Mouse (Mus musculus): ENCODE measurements around the gene Gna12. TPM values are rescaled to one million over a fixed set of nuclear protein-coding genes. Genes with fewer than 3 reads are reported as not detected.

The Gna12 gene
- polyA plus RNA-seq, 1 experiment = 2.3 TPM

GRCm38 (mm10) chr5:140829081-140829910 is 935 bp downstream of the Gna12 start:
- Histone ChIP-seq H3K36me3 (ENCODE audit: control insufficient read depth) (peaks cover 2% of the 10 kb centered on the region), H3K27me3 (ENCODE audit: control insufficient read depth) (no peaks in the 10 kb centered on the region), H3K9me3 (ENCODE audit: control insufficient read depth, low read length) (no peaks in the 10 kb centered on the region), H3K4me3 (replicated peaks) (peak overlapping the region; percentile 64), H3K4me1 (ENCODE audit: control insufficient read depth) (peaks cover 51% of the 10 kb centered on the region)
- TF ChIP-seq TAL1 (IDR thresholded peaks at IDR 0.05; ENCODE audit: low read length) (no peak), GATA1 (IDR thresholded peaks at IDR 0.05; ENCODE audit: low read length) (no peak)

- Histone ChIP-seq H3K27me3 (ENCODE audit: control insufficient read depth) (no peaks in the 10 kb centered on the region), H3K4me1 (ENCODE audit: control insufficient read depth) (peaks cover 58% of the 10 kb centered on the region), H3K36me3 (ENCODE audit: control insufficient read depth) (peaks cover 2% of the 10 kb centered on the region), H3K9me3 (ENCODE audit: control insufficient read depth, low read length) (no peaks in the 10 kb centered on the region), H3K4me3 (replicated peaks) (no peak overlapping the region)
- TF ChIP-seq GATA1 (IDR thresholded peaks at IDR 0.05; ENCODE audit: low read length) (no peak), TAL1 (IDR thresholded peaks at IDR 0.05; ENCODE audit: low read length) (no peak)
Observed at GRCm38 (mm10) chr5:140828363-140828762, 1.9 kb downstream of the Gna12 start.

GRCm38 (mm10) chr5:140827896-140828295 is 2.3 kb downstream of the Gna12 start:
- TF ChIP-seq GATA1 (IDR thresholded peaks at IDR 0.05; ENCODE audit: low read length) = no peak
- TF ChIP-seq TAL1 (IDR thresholded peaks at IDR 0.05; ENCODE audit: low read length) = no peak
- H3K4me3 ChIP-seq (replicated peaks) = no peak overlapping the region
- H3K4me1 ChIP-seq (ENCODE audit: control insufficient read depth) = peaks cover 61% of the 10 kb centered on the region
- peaks cover 2% of the 10 kb centered on the region for H3K36me3 ChIP-seq (ENCODE audit: control insufficient read depth)
- no peaks in the 10 kb centered on the region for H3K27me3 ChIP-seq (ENCODE audit: control insufficient read depth)
- no peaks in the 10 kb centered on the region for H3K9me3 ChIP-seq (ENCODE audit: control insufficient read depth, low read length)

- TF ChIP-seq TAL1 (IDR thresholded peaks at IDR 0.05; ENCODE audit: low read length) (no peak), GATA1 (IDR thresholded peaks at IDR 0.05; ENCODE audit: low read length) (no peak)
- H3K36me3 ChIP-seq (ENCODE audit: control insufficient read depth) = peaks cover 2% of the 10 kb centered on the region
- no peaks in the 10 kb centered on the region for H3K27me3 ChIP-seq (ENCODE audit: control insufficient read depth)
- no peaks in the 10 kb centered on the region for H3K9me3 ChIP-seq (ENCODE audit: control insufficient read depth, low read length)
- H3K4me1 ChIP-seq (ENCODE audit: control insufficient read depth) = peaks cover 61% of the 10 kb centered on the region
- H3K4me3 ChIP-seq (replicated peaks) = no peak overlapping the region
Observed at GRCm38 (mm10) chr5:140827413-140827812, 2.8 kb downstream of the Gna12 start.

DNA sequence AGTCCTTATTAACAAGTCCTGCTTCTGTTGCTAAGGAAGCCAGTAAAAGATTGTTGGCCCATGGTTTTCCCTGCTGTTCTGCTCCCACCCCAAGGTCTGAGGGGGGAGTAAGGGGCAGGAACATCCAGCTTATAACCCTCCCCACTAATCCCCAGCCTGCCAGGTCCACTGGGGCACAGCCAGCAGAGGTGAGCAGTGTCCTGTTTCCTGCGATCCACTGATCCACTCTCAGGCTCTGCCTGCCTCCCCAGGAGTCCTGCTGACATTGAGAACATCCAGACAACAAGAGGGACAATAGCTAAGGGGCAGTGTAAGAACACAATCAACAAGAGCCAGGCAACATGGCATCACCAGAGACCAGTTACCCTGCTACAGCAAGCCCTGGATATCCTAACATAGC is 3.4 kb downstream of the Gna12 start:
- Histone ChIP-seq H3K9me3 (ENCODE audit: control insufficient read depth, low read length) (no peaks in the 10 kb centered on the region), H3K36me3 (ENCODE audit: control insufficient read depth) (peaks cover 2% of the 10 kb centered on the region), H3K4me1 (ENCODE audit: control insufficient read depth) (peaks cover 59% of the 10 kb centered on the region), H3K27me3 (ENCODE audit: control insufficient read depth) (no peaks in the 10 kb centered on the region), H3K4me3 (replicated peaks) (no peak overlapping the region)
- TF ChIP-seq GATA1 (IDR thresholded peaks at IDR 0.05; ENCODE audit: low read length) = no peak
- no peak for TF ChIP-seq TAL1 (IDR thresholded peaks at IDR 0.05; ENCODE audit: low read length)

GRCm38 (mm10) chr5:140826118-140826517 is 4.1 kb downstream of the Gna12 start:
- no peaks in the 10 kb centered on the region for H3K9me3 ChIP-seq (ENCODE audit: control insufficient read depth, low read length)
- peaks cover 57% of the 10 kb centered on the region for H3K4me1 ChIP-seq (ENCODE audit: control insufficient read depth)
- H3K27me3 ChIP-seq (ENCODE audit: control insufficient read depth) = no peaks in the 10 kb centered on the region
- H3K36me3 ChIP-seq (ENCODE audit: control insufficient read depth) = peaks cover 2% of the 10 kb centered on the region
- H3K4me3 ChIP-seq (replicated peaks) = no peak overlapping the region
- no peak for TF ChIP-seq TAL1 (IDR thresholded peaks at IDR 0.05; ENCODE audit: low read length)
- TF ChIP-seq GATA1 (IDR thresholded peaks at IDR 0.05; ENCODE audit: low read length) = no peak

DNA sequence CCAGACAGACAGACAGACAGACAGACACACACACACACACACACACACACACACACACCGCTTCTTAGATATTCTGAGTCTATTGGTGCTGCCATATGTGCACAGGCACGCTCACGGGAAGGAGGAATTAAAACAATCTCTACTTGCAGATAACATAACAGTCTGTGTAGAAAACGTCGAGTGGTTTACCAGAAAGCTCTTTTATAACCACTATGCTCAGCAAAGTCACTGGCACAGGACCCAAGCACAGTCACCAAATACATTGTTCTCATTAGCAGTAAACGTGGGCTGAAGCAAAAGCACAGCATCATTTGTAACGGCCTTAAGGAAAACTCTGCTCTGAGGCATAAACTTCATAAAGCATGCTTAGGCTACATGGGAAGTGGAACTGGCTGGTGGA is 6.1 kb downstream of the Gna12 start:
- H3K4me1 ChIP-seq (ENCODE audit: control insufficient read depth) = peaks cover 46% of the 10 kb centered on the region
- TF ChIP-seq TAL1 (IDR thresholded peaks at IDR 0.05; ENCODE audit: low read length) = no peak
- TF ChIP-seq GATA1 (IDR thresholded peaks at IDR 0.05; ENCODE audit: low read length) = no peak

GRCm38 (mm10) chr5:140823386-140823785 is 6.8 kb downstream of the Gna12 start:
- Histone ChIP-seq H3K9me3 (ENCODE audit: control insufficient read depth, low read length) (no peaks in the 10 kb centered on the region), H3K4me1 (ENCODE audit: control insufficient read depth) (peaks cover 42% of the 10 kb centered on the region), H3K36me3 (ENCODE audit: control insufficient read depth) (peaks cover 2% of the 10 kb centered on the region), H3K27me3 (ENCODE audit: control insufficient read depth) (no peaks in the 10 kb centered on the region), H3K4me3 (replicated peaks) (no peak overlapping the region)
- no peak for TF ChIP-seq GATA1 (IDR thresholded peaks at IDR 0.05; ENCODE audit: low read length)
- no peak for TF ChIP-seq TAL1 (IDR thresholded peaks at IDR 0.05; ENCODE audit: low read length)

More for the DNA sequence above, 6.1 kb downstream of the Gna12 start:
- Histone ChIP-seq H3K4me3 (replicated peaks) (no peak overlapping the region), H3K27me3 (ENCODE audit: control insufficient read depth) (no peaks in the 10 kb centered on the region), H3K36me3 (ENCODE audit: control insufficient read depth) (peaks cover 2% of the 10 kb centered on the region), H3K9me3 (ENCODE audit: control insufficient read depth, low read length) (no peaks in the 10 kb centered on the region)

DNA sequence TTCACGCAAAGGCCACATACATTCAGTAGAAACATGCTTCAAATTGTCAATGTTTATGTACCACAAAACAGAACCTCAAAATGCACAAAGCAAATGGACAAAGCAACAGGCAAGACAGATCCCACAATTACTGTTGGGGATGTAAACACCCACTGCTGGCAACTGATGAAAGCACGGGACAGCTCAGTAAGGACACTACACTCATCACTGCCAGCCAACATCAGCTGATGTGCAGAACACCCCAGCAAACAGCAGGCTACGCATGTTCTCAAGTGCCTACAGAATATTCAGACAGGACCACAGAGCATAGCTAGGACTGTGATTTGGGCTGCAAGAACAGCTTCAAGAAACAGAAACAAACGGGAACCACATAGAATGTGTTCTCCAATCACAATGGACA is 8.3 kb downstream of the Gna12 start:
- Histone ChIP-seq H3K36me3 (ENCODE audit: control insufficient read depth) (peaks cover 2% of the 10 kb centered on the region), H3K9me3 (ENCODE audit: control insufficient read depth, low read length) (no peaks in the 10 kb centered on the region), H3K4me1 (ENCODE audit: control insufficient read depth) (peaks cover 41% of the 10 kb centered on the region), H3K4me3 (replicated peaks) (no peak overlapping the region), H3K27me3 (ENCODE audit: control insufficient read depth) (no peaks in the 10 kb centered on the region)
- TF ChIP-seq TAL1 (IDR thresholded peaks at IDR 0.05; ENCODE audit: low read length) (no peak), GATA1 (IDR thresholded peaks at IDR 0.05; ENCODE audit: low read length) (no peak)
